Comparison of ENCODE assay signal across 11 mouse cellular contexts in genomic region chr15:77866583-77867220, GRCm38 (mm10). TPM values are rescaled to one million over a fixed set of nuclear protein-coding genes. Genes with fewer than 3 reads are reported as not detected.
DNase-seq lines count a peak whose midpoint lies in the region; ATAC-seq and TF ChIP-seq lines count a peak whose summit lies in the region.
"Had no signal": no experiment of that assay in that cellular context is flagged by ENCODE, and none has a peak within 500 bp of the region (broad histone marks: within the 10 kb centered on the region; RNA-seq: fewer than 3 reads in every experiment).

No protein-coding gene starts in this region.

- no peaks in the 10 kb centered on the region for H3K27me3 ChIP-seq in lung, embryonic 16.5 days (ENCODE audit: control insufficient read depth, insufficient read depth, low read depth, low read length)
- H3K27me3 ChIP-seq in intestine, embryonic 16.5 days (replicated peaks; ENCODE audit: control insufficient read depth, insufficient read depth, low read length): no peaks in the 10 kb centered on the region
- H3K27me3 ChIP-seq in small intestine, adult 2 months (ENCODE audit: control insufficient read depth, insufficient read depth, low read length): no peaks in the 10 kb centered on the region
- no peaks in the 10 kb centered on the region for H3K27me3 ChIP-seq in thymus, adult 2 months (ENCODE audit: control insufficient read depth, insufficient read depth, low read length)
- H3K27me3 ChIP-seq: embryonic facial prominence, embryonic 12.5 days had no signal

- no peak overlapping the region for H3K4me2 ChIP-seq in lung, embryonic 16.5 days (ENCODE audit: low read depth, low read length)
- H3K4me2 ChIP-seq in intestine, embryonic 16.5 days (ENCODE audit: low read depth, low read length): no peak overlapping the region
- H3K4me2 ChIP-seq: embryonic facial prominence, embryonic 12.5 days; midbrain, embryonic 11.5 days had no signal

- no peak for TF ChIP-seq CTCF in small intestine, adult 2 months (IDR thresholded peaks at IDR 0.05; ENCODE audit: extremely low read depth, insufficient read length, insufficient replicate concordance, low read depth, low read length)
- TF ChIP-seq CTCF in thymus, adult 2 months (IDR thresholded peaks at IDR 0.05; ENCODE audit: borderline replicate concordance, control insufficient read depth, extremely low read depth, insufficient read depth, low read length, poor library complexity): no peak

- H3K4me1 ChIP-seq in lung, embryonic 16.5 days (replicated peaks; ENCODE audit: control insufficient read depth, insufficient read depth, low read length): peaks cover 5% of the 10 kb centered on the region; the same call in 1 of the 2 replicates
- H3K4me1 ChIP-seq in intestine, embryonic 16.5 days (ENCODE audit: control insufficient read depth, insufficient read depth, low read length): peaks cover 12% of the 10 kb centered on the region; the same call in 1 of the 2 replicates
- H3K4me1 ChIP-seq in small intestine, adult 2 months (ENCODE audit: control insufficient read depth, insufficient read depth, insufficient read length, low read length): peaks cover 19% of the 10 kb centered on the region; the same call in 1 of the 2 replicates
- peaks cover 7% of the 10 kb centered on the region for H3K4me1 ChIP-seq in thymus, adult 2 months (replicated peaks; ENCODE audit: control insufficient read depth, insufficient read depth, low read length)
- H3K4me1 ChIP-seq: embryonic facial prominence, embryonic 12.5 days had no signal

- ATAC-seq in lung, embryonic 16.5 days (ENCODE audit: low read depth): peak; percentile 51; the same call in 1 of the 2 replicates
- peak; percentile 84 for ATAC-seq in intestine, embryonic 16.5 days
- ATAC-seq: hindbrain, embryonic 16.5 days had no signal

- 36% methylated on average over 11 of the region's 11 CpGs for WGBS in lung, embryonic 16.5 days
- 42% methylated on average over 11 of the region's 11 CpGs for WGBS in intestine, embryonic 16.5 days
- WGBS in small intestine, adult 2 months: 50% methylated on average over 11 of the region's 11 CpGs
- 85% methylated on average over 11 of the region's 11 CpGs for WGBS in thymus, adult 2 months

- H3K36me3 ChIP-seq in lung, embryonic 16.5 days (ENCODE audit: control insufficient read depth, insufficient read depth, low read length): no peaks in the 10 kb centered on the region
- H3K36me3 ChIP-seq in intestine, embryonic 16.5 days (ENCODE audit: control insufficient read depth, insufficient read depth, low read length): no peaks in the 10 kb centered on the region
- no peaks in the 10 kb centered on the region for H3K36me3 ChIP-seq in small intestine, adult 2 months (ENCODE audit: control insufficient read depth, insufficient read depth, low read length)
- H3K36me3 ChIP-seq in thymus, adult 2 months (ENCODE audit: control insufficient read depth, insufficient read depth, low read length): no peaks in the 10 kb centered on the region
- H3K36me3 ChIP-seq: embryonic facial prominence, embryonic 12.5 days had no signal

- H3K9ac ChIP-seq in lung, embryonic 16.5 days (ENCODE audit: low read length): peak overlapping the region; percentile 18; the same call in 1 of the 2 replicates
- H3K9ac ChIP-seq in intestine, embryonic 16.5 days (ENCODE audit: low read depth, low read length): 0 out of 2 replicates have a peak overlapping the region, but pooled peaks have one; percentile 24
- H3K9ac ChIP-seq: embryonic facial prominence, embryonic 12.5 days had no signal

- no peak overlapping the region for H3K4me3 ChIP-seq in lung, embryonic 16.5 days (ENCODE audit: low read length)
- no peak overlapping the region for H3K4me3 ChIP-seq in intestine, embryonic 16.5 days (ENCODE audit: low read length)
- no peak overlapping the region for H3K4me3 ChIP-seq in small intestine, adult 2 months (ENCODE audit: low read depth, low read length)
- H3K4me3 ChIP-seq in thymus, adult 2 months (ENCODE audit: control insufficient read depth, insufficient read depth, low read length): no peak overlapping the region
- H3K4me3 ChIP-seq: embryonic facial prominence, embryonic 12.5 days had no signal

- no peaks in the 10 kb centered on the region for H3K9me3 ChIP-seq in lung, embryonic 16.5 days (ENCODE audit: control insufficient read depth, low read length)
- no peaks in the 10 kb centered on the region for H3K9me3 ChIP-seq in intestine, embryonic 16.5 days (ENCODE audit: control insufficient read depth, low read length)
- H3K9me3 ChIP-seq: embryonic facial prominence, embryonic 12.5 days had no signal

- no peak overlapping the region; the same call in 1 of the 2 replicates for H3K27ac ChIP-seq in lung, embryonic 16.5 days (ENCODE audit: low read length)
- peak overlapping the region; percentile 77 for H3K27ac ChIP-seq in intestine, embryonic 16.5 days (ENCODE audit: low read length)
- peak overlapping the region; percentile 64 for H3K27ac ChIP-seq in small intestine, adult 2 months (ENCODE audit: insufficient read depth, low read depth, low read length)
- H3K27ac ChIP-seq in thymus, adult 2 months (ENCODE audit: control insufficient read depth, insufficient read depth, low read length): no peak overlapping the region
- H3K27ac ChIP-seq: embryonic facial prominence, embryonic 12.5 days had no signal

- no peak for DNase-seq in lung, postnatal 10 days
- peak; percentile 86 for DNase-seq in R1 (ENCODE audit: low read depth, low spot score)
- DNase-seq in left cerebral cortex, adult 11 months (ENCODE audit: low spot score): no peak
- DNase-seq in thymus, adult 2 months: no peak
- DNase-seq: right cerebral cortex, postnatal 14 days had no signal

- TF ChIP-seq POLR2A in small intestine, adult 2 months (IDR thresholded peaks at IDR 0.05; ENCODE audit: low read depth, low read length): no peak
- no peak for TF ChIP-seq POLR2A in thymus, adult 2 months (IDR thresholded peaks at IDR 0.05; ENCODE audit: control insufficient read depth, extremely low read depth, insufficient read depth, low read length, poor library complexity)

RNA-seq across cellular contexts. Expression of gene Myh9, which starts 24.7 kb away (rescaled TPM):
- 71.7 and 77.6 TPM in 2 replicates for polyA plus RNA-seq in lung, embryonic 16.5 days (2015; fragmentation: Nextera tagmentation; extraction: Ambion mirVana)
- polyA plus RNA-seq in intestine, embryonic 16.5 days (2015; fragmentation: Nextera tagmentation; extraction: Ambion mirVana): 39.1 and 43.8 TPM in 2 replicates
- polyA plus RNA-seq in small intestine, adult 2 months (2012; rRNA removed): 44.8 and 89.4 TPM in 2 replicates
- 167 and 193 TPM in 2 replicates for polyA plus RNA-seq in thymus, adult 2 months (2012; rRNA removed)

Comparison
In these comparisons a context has a peak if more than half of its experiments do, and no peak if none do; other contexts are left out.
1. H3K27ac ChIP-seq: peak in intestine, embryonic 16.5 days (single experiment) and small intestine, adult 2 months (single experiment); none in lung, embryonic 16.5 days (single experiment) and thymus, adult 2 months (single experiment).